Mouse (Mus musculus): ENCODE data around the gene Galnt14. TPM values are rescaled to one million over a fixed set of nuclear protein-coding genes. Genes with fewer than 3 reads are reported as not detected.

The Galnt14 gene
- polyA plus RNA-seq, 1 experiment from 2014 or later, result 1.8 TPM

- no peaks in the 10 kb centered on the region for H3K4me1 ChIP-seq
- 92% methylated on average over 2 of the region's 2 CpGs for WGBS
- H3K4me3 ChIP-seq, result no peak overlapping the region
- DNase-seq (ENCODE audit: low spot score), result no peak
- no peak overlapping the region for H3K27ac ChIP-seq (replicated peaks)
- no peaks in the 10 kb centered on the region for H3K27me3 ChIP-seq (ENCODE audit: low read depth, poor library complexity, severe bottlenecking)
- H3K9me3 ChIP-seq (replicated peaks), result no peaks in the 10 kb centered on the region
- no peaks in the 10 kb centered on the region for H3K36me3 ChIP-seq
Observed at GRCm38 (mm10) chr17:73592081-73592480, 118.2 kb downstream of the Galnt14 start.

- H3K9me3 ChIP-seq (replicated peaks), result no peaks in the 10 kb centered on the region
- WGBS, result 90% methylated on average over 6 of the region's 6 CpGs
- H3K36me3 ChIP-seq, result no peaks in the 10 kb centered on the region
- no peak overlapping the region for H3K4me3 ChIP-seq
- H3K27me3 ChIP-seq (ENCODE audit: low read depth, poor library complexity, severe bottlenecking), result no peaks in the 10 kb centered on the region
- H3K27ac ChIP-seq (replicated peaks), result no peak overlapping the region
- no peak for DNase-seq (ENCODE audit: low spot score)
- no peaks in the 10 kb centered on the region for H3K4me1 ChIP-seq
Observed at GRCm38 (mm10) chr17:73587573-73587972, 122.7 kb downstream of the Galnt14 start.

GRCm38 (mm10) chr17:73574186-73574585 is 136.1 kb downstream of the Galnt14 start:
- Histone ChIP-seq H3K9me3 (replicated peaks) (no peaks in the 10 kb centered on the region), H3K36me3 (no peaks in the 10 kb centered on the region), H3K27me3 (ENCODE audit: low read depth, poor library complexity, severe bottlenecking) (no peaks in the 10 kb centered on the region), H3K4me1 (0 out of 2 replicates have a peak, but pooled peaks cover 5% of the 10 kb centered on the region), H3K4me3 (no peak overlapping the region), H3K27ac (replicated peaks) (no peak overlapping the region)
- DNase-seq (ENCODE audit: low spot score), result no peak
- 79% methylated on average over 1 of the region's 1 CpGs for WGBS

- Histone ChIP-seq H3K4me1 (0 out of 2 replicates have a peak, but pooled peaks cover 5% of the 10 kb centered on the region), H3K4me3 (no peak overlapping the region), H3K27ac (replicated peaks) (no peak overlapping the region), H3K36me3 (no peaks in the 10 kb centered on the region), H3K27me3 (ENCODE audit: low read depth, poor library complexity, severe bottlenecking) (no peaks in the 10 kb centered on the region), H3K9me3 (replicated peaks) (no peaks in the 10 kb centered on the region)
- no peak for DNase-seq (ENCODE audit: low spot score)
- whole genome bisulfite sequencing, result 78% methylated on average over 5 of the region's 5 CpGs
Observed at GRCm38 (mm10) chr17:73572881-73573280, 137.4 kb downstream of the Galnt14 start.

- peak; percentile 28 for DNase-seq (ENCODE audit: low spot score)
- H3K27me3 ChIP-seq (ENCODE audit: low read depth, poor library complexity, severe bottlenecking), result no peaks in the 10 kb centered on the region
Observed at GRCm38 (mm10) chr17:73572440-73572839, 137.8 kb downstream of the Galnt14 start.

GRCm38 (mm10) chr17:73571961-73572360 is 138.3 kb downstream of the Galnt14 start:
- DNase-seq (ENCODE audit: low spot score), result no peak
- Histone ChIP-seq H3K4me1 (0 out of 2 replicates have a peak, but pooled peaks cover 5% of the 10 kb centered on the region), H3K4me3 (no peak overlapping the region), H3K27me3 (ENCODE audit: low read depth, poor library complexity, severe bottlenecking) (no peaks in the 10 kb centered on the region), H3K27ac (replicated peaks) (no peak overlapping the region), H3K36me3 (no peaks in the 10 kb centered on the region), H3K9me3 (replicated peaks) (no peaks in the 10 kb centered on the region)
- WGBS, result 81% methylated on average over 4 of the region's 4 CpGs

More at GRCm38 (mm10) chr17:73572440-73572839, 137.8 kb downstream of the Galnt14 start:
- Histone ChIP-seq H3K9me3 (replicated peaks) (no peaks in the 10 kb centered on the region), H3K4me1 (0 out of 2 replicates have a peak, but pooled peaks cover 5% of the 10 kb centered on the region), H3K36me3 (no peaks in the 10 kb centered on the region), H3K4me3 (no peak overlapping the region), H3K27ac (replicated peaks) (no peak overlapping the region)
- 83% methylated on average over 5 of the region's 5 CpGs for WGBS

- Histone ChIP-seq H3K36me3 (no peaks in the 10 kb centered on the region), H3K4me3 (no peak overlapping the region), H3K27ac (replicated peaks) (no peak overlapping the region), H3K27me3 (ENCODE audit: low read depth, poor library complexity, severe bottlenecking) (no peaks in the 10 kb centered on the region), H3K9me3 (replicated peaks) (no peaks in the 10 kb centered on the region), H3K4me1 (no peaks in the 10 kb centered on the region)
- WGBS, result 76% methylated on average over 9 of the region's 9 CpGs
- DNase-seq (ENCODE audit: low spot score), result no peak
Observed at GRCm38 (mm10) chr17:73568204-73568603, 142.0 kb downstream of the Galnt14 start.

- no peak for DNase-seq (ENCODE audit: low spot score)
- 76% methylated on average over 3 of the region's 3 CpGs for WGBS
- no peak overlapping the region for H3K27ac ChIP-seq (replicated peaks)
- no peaks in the 10 kb centered on the region for H3K27me3 ChIP-seq (ENCODE audit: low read depth, poor library complexity, severe bottlenecking)
- H3K36me3 ChIP-seq, result no peaks in the 10 kb centered on the region
- no peaks in the 10 kb centered on the region for H3K9me3 ChIP-seq (replicated peaks)
- no peak overlapping the region for H3K4me3 ChIP-seq
- no peaks in the 10 kb centered on the region for H3K4me1 ChIP-seq
Observed at GRCm38 (mm10) chr17:73561149-73561548, 149.1 kb downstream of the Galnt14 start.

GRCm38 (mm10) chr17:73560208-73560784 is 150.0 kb downstream of the Galnt14 start:
- no peak overlapping the region for H3K4me3 ChIP-seq
- H3K27me3 ChIP-seq (ENCODE audit: low read depth, poor library complexity, severe bottlenecking), result no peaks in the 10 kb centered on the region
- 92% methylated on average over 5 of the region's 5 CpGs for WGBS
- no peak for DNase-seq (ENCODE audit: low spot score)
- no peaks in the 10 kb centered on the region for H3K9me3 ChIP-seq (replicated peaks)
- H3K27ac ChIP-seq (replicated peaks), result no peak overlapping the region
- H3K36me3 ChIP-seq, result no peaks in the 10 kb centered on the region
- no peaks in the 10 kb centered on the region for H3K4me1 ChIP-seq

- Histone ChIP-seq H3K27me3 (ENCODE audit: low read depth, poor library complexity, severe bottlenecking) (no peaks in the 10 kb centered on the region), H3K9me3 (replicated peaks) (no peaks in the 10 kb centered on the region), H3K4me1 (no peaks in the 10 kb centered on the region), H3K4me3 (no peak overlapping the region), H3K36me3 (no peaks in the 10 kb centered on the region), H3K27ac (replicated peaks) (no peak overlapping the region)
- 83% methylated on average over 4 of the region's 4 CpGs for WGBS
- no peak for DNase-seq (ENCODE audit: low spot score)
Observed at GRCm38 (mm10) chr17:73559498-73559897, 150.8 kb downstream of the Galnt14 start.

- Histone ChIP-seq H3K27ac (replicated peaks) (no peak overlapping the region), H3K27me3 (ENCODE audit: low read depth, poor library complexity, severe bottlenecking) (no peaks in the 10 kb centered on the region), H3K9me3 (replicated peaks) (no peaks in the 10 kb centered on the region), H3K36me3 (no peaks in the 10 kb centered on the region), H3K4me1 (no peaks in the 10 kb centered on the region), H3K4me3 (no peak overlapping the region)
- 88% methylated on average over 3 of the region's 3 CpGs for WGBS
- no peak for DNase-seq (ENCODE audit: low spot score)
Observed at GRCm38 (mm10) chr17:73557101-73557500, 153.2 kb downstream of the Galnt14 start.

- Histone ChIP-seq H3K9me3 (replicated peaks) (no peaks in the 10 kb centered on the region), H3K36me3 (no peaks in the 10 kb centered on the region), H3K4me1 (no peaks in the 10 kb centered on the region), H3K27ac (replicated peaks) (no peak overlapping the region), H3K4me3 (no peak overlapping the region), H3K27me3 (ENCODE audit: low read depth, poor library complexity, severe bottlenecking) (no peaks in the 10 kb centered on the region)
- 88% methylated on average over 2 of the region's 2 CpGs for WGBS
- DNase-seq (ENCODE audit: low spot score), result no peak
Observed at GRCm38 (mm10) chr17:73556436-73556835, 153.8 kb downstream of the Galnt14 start.

- DNase-seq (ENCODE audit: low spot score), result no peak
- Histone ChIP-seq H3K9me3 (replicated peaks) (no peaks in the 10 kb centered on the region), H3K4me3 (no peak overlapping the region), H3K27me3 (ENCODE audit: low read depth, poor library complexity, severe bottlenecking) (no peaks in the 10 kb centered on the region), H3K4me1 (no peaks in the 10 kb centered on the region), H3K36me3 (no peaks in the 10 kb centered on the region), H3K27ac (replicated peaks) (no peak overlapping the region)
- WGBS, result 89% methylated on average over 4 of the region's 4 CpGs
Observed at GRCm38 (mm10) chr17:73554668-73555067, 155.6 kb downstream of the Galnt14 start.

Measured in midbrain, embryonic 10.5 days (tissue).